Mouse (Mus musculus) frontal cortex, postnatal 14 days (tissue): ENCODE measurements around the gene Slc24a5.

ENCODE experiments used
- DNase-seq, 2 experiments: peaks; one replicate each; pipeline ENCODE4 v3.0.0; 2022; ENCODE audit warnings: low spot score in 2 of 2

Slc24a5 gene

GRCm38 (mm10) chr2:125119381-125120110, 51.6 kb downstream of the Slc24a5 start:
- peak in 1 of 2 experiments; percentile 37 for DNase-seq

GRCm38 (mm10) chr2:125122288-125122623, 54.3 kb downstream of the Slc24a5 start:
- DNase-seq, result no peak

- peak; percentile 33 to 44 for DNase-seq
Observed at GRCm38 (mm10) chr2:125122624-125123476, 54.9 kb downstream of the Slc24a5 start.

GRCm38 (mm10) chr2:125123477-125123852, 55.5 kb downstream of the Slc24a5 start, which contains the start of gene Myef2:
Gene Myef2, minus strand, starts transcription at chr2:125123661.
- peak; percentile 53 to 69 for DNase-seq

- no peak for DNase-seq
Observed at GRCm38 (mm10) chr2:125125824-125126223, 57.9 kb downstream of the Slc24a5 start.

GRCm38 (mm10) chr2:125126792-125127191, 58.9 kb downstream of the Slc24a5 start:
- DNase-seq, result no peak

- no peak for DNase-seq
Observed at GRCm38 (mm10) chr2:125134113-125134512, 66.2 kb downstream of the Slc24a5 start.

- peak; percentile 25 to 28 for DNase-seq
Observed at GRCm38 (mm10) chr2:125135903-125136811, 68.2 kb downstream of the Slc24a5 start, which contains the start of gene Ctxn2. Gene Ctxn2, plus strand, starts transcription at chr2:125136692.

- no peak for DNase-seq
Observed at GRCm38 (mm10) chr2:125136846-125137245, 68.9 kb downstream of the Slc24a5 start.
